Mouse (Mus musculus) embryonic fibroblast, embryonic 13.5 days (primary cell): ENCODE data around the gene Clip4.

Experiments used
- CTCF ChIP-seq: IDR thresholded peaks from 2 replicates; pipeline ENCODE4 v1.5.1; 2011; ENCODE audit warnings: mild to moderate bottlenecking, control low read depth, low read length, moderate library complexity, borderline replicate concordance; ENCODE audit not compliant: insufficient read depth
- POLR2A ChIP-seq: IDR thresholded peaks from 2 replicates; pipeline ENCODE4 v1.6.1; 2011; ENCODE audit warnings: low read depth, mild to moderate bottlenecking, control low read depth, low read length, moderate library complexity

- TF ChIP-seq CTCF (peak; percentile 37; the same call in 1 of the 2 replicates), POLR2A (no peak)
Observed at GRCm38 (mm10) chr17:71872976-71873375, 104.7 kb downstream of the Clip4 start.
